Mouse (Mus musculus) G1E (cell line): ENCODE results near the gene Kdm6a.

Experiments used
- CTCF ChIP-seq: IDR thresholded peaks from 2 replicates; pipeline ENCODE4 v1.5.1; 2012; ENCODE audit warnings: low read depth, low read length, inconsistent platforms, mixed read lengths
- GATA1 ChIP-seq: IDR thresholded peaks from 2 replicates; pipeline ENCODE4 v1.6.1; 2012; ENCODE audit warnings: borderline replicate concordance, low read length, inconsistent platforms, mixed read lengths
- GATA2 ChIP-seq: IDR thresholded peaks from 2 replicates; pipeline ENCODE4 v1.6.1; 2012; ENCODE audit warnings: low read depth, low read length, inconsistent platforms, borderline replicate concordance
- POLR2AphosphoS5 ChIP-seq: IDR thresholded peaks from 2 replicates; pipeline ENCODE4 v1.6.1; 2012; ENCODE audit warnings: low read depth, low read length, inconsistent platforms; ENCODE audit not compliant: insufficient replicate concordance
- TAL1 ChIP-seq: conservative IDR thresholded peaks from 2 replicates; pipeline ENCODE4 v1.6.1; 2012; ENCODE audit warnings: low read depth, low read length, inconsistent platforms, mixed read lengths

- TF ChIP-seq CTCF (no peak), GATA1 (no peak), GATA2 (no peak), POLR2AphosphoS5 (no peak), TAL1 (no peak)
Measured at GRCm38 (mm10) chrX:18187203-18187602, 24.8 kb downstream of the Kdm6a start.
